Mouse (Mus musculus): ENCODE data around the gene Lypd6b.

Lypd6b gene

DNA sequence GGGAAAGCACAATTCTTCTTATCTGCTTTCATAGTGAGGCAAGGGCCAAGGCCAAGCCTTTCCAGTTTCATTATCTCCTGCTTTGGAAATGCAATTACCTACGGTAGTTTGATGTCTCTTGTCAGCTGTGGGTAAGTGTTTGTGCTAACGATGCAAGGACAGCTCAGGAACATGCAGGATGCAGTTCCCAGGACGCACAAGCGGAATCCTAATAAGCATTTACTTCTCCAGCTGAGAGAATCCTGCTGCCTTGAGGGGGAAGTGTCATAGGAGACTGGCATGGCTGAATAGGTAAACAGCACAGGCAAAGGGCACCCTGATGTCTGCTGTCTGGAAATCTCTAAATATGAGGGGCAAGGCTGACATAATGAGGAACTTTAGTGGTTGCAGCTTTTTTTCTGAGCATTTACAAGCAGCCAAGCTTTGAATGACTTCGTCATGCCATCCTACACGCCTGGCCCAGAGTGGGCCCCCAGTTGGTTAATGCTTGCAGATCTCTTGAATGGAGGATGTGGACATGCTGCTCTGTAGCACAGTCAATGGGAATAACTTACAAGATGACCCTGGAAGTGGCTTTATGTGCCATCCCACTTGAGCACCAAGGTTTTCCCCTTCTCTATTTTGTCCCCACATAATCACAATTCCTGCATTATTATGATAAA is 165.3 kb downstream of the Lypd6b start:
- DNase-seq, result peak; percentile 57

DNA sequence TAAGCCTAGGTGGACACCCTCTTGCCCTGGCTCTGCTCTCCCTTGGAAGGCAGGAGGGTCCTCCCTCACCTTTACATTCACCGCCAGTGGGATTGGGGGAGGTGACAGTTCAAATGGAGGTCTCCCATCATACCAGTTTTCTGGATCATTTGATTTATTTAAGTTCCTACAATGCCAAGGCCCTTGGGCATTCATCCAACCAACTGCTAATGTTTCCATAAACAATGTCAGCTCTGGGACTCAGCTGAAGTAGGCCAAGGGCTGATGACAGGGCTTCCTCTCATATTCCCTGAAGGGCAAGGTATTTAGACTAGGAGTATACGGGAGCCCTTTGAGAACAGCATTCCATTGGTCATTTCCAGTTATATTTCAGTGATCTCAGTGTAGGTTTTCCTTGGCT is 170.0 kb downstream of the Lypd6b start:
- DNase-seq, result peak; percentile 72

DNA sequence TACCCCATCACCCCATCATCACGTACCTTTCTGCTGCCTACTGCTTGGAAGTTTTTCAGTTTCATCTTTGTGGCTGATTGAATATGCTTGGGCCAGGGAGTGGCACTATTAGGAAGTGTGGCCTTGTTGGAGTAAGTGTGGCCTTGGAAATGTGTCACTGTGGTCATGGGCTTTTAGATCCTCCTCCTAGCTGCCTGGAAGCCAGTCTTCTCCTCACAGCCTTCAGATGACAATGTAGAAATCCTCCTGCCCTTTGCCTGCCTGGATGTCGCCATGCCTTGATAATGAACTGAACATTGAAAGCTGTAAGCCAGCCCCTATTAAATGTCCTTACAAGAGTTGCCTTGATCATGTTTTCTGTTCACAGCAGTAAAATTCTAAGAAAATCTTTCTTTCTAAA is 174.5 kb downstream of the Lypd6b start:
- no peak for DNase-seq

DNA sequence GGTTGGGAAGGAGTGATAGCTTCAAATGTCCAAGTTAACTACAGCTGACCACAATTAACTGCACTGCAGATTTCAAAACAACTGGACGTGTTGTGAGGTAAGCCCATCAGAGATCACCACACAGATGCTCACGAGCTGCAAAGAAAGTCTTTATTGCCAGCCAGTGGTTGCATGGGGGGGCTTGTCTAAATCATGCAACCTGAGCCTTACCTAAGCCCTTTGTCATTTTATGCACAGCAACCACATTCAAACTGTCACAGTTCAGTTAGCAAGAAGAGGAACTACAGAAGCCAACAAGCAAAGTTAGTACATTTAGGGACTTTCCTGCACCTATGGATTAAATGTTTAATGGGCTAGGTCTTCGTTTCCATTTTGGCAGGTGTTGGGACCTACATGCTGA is 177.4 kb downstream of the Lypd6b start:
- no peak for DNase-seq

DNA sequence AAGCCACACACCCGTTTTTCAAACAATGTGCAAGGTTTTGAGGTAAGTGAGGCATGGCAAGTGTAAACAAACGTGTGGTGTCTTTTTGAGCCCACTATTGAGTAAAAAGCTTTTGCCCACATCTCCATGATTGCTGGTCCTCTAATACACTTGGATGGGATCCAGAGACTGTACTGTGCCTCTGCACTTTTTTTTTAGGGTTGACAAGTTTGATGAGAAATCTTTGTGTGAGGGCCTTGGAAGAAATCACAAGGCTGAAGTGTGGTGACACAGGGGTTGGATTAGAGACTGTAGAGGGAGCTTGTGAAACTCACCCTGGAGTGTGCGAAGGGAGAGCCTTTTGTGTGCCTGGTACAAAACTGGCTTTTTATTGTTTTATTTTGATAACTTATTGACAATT is 180.3 kb downstream of the Lypd6b start:
- peak; percentile 11 for DNase-seq

DNA sequence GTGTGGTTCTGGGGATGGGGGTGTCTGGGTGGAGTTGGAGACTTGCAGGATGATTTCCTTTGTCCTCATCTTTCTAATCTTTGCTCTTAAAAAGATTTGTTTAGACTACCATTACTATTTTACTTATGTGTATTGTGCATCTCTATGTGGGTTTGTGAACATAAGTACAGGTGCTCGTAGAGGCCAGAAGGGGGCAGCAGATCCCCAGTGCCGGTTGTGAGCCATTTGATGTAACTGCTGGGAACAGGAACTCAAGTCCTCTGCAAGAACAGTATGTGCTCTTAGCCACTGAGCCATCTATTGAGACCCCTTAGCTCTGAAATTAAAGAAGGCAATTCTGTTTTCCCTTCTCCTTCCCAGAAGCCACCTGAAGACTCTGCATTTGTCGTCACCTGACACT is 183.5 kb downstream of the Lypd6b start:
- no peak for DNase-seq

DNA sequence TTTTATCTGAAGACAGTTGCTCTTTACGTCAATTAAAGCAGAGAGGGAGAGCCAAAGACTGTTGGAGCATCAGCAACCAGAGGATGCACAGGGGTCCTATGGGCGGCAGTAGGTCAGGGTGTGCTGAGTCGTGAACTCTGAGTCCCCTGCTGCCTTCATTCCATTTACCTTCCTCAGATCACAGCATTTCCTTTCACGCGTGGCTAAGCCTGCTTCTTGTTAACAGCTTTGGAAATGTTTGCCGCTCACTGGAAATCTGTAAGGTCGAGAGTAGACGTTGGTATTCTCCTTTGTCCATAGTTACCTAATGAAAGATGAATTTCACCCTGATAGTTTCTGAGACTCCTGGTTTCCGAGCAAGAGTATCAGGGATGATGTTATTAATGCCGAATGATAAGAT is 191.1 kb downstream of the Lypd6b start:
- DNase-seq, result peak; percentile 64

DNA sequence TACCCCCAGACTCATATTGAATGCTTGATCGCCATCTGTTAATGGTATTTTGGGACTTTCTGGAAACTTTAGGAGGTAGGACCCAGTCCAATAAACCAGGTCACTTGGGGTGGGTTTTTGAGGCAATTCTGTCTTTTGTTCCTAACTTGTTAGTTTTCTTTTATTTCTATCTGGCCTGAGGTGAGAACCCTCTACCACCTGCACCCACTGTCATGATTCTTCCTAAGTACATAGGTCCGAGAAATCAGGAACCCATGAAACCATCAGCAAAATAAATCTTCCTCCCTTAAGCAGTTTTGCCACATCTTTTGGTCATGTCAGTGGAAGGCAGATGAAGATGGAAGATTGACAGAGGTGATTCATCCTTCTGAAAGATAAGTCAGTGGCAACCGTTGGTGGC is 192.5 kb downstream of the Lypd6b start:
- no peak for DNase-seq

DNA sequence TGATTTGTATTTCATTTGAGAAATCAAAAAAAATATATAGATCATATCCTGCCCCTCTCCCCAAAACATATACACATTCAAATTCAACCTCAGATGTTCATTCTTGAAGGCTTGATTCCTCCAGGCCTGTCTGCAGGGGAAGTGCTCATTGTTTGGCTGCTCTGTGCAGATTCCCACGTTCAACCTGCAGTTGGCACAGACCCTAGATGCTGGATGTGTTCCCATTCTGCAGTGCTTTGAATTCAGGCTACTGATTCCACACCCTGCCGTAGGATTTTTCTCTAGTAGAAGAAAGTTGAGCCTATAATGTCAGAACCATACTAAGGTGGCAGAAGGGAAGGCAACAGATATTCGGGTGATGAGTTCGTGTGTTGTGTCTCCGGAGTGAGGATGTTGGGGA is 195.5 kb downstream of the Lypd6b start:
- DNase-seq, result no peak

DNA sequence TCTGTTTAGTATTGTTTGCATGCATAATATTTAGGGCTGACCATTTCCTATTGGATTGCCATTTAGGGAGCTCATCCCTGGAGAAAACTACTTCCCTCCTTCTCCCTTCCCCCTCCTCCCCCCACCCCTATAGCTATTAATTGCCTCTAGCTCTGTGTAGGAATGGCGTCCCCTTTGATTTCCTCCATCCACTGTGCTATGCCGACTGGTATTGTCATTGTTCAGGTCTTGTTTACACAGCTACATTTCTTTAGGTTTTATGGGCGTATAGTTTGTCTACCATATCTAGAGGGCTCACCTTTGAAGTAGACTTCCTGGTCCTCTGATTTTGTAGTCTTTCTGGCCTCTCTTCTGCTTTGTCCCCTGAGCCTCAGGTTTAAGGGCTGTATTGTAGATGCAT is 197.3 kb downstream of the Lypd6b start:
- no peak for DNase-seq

DNA sequence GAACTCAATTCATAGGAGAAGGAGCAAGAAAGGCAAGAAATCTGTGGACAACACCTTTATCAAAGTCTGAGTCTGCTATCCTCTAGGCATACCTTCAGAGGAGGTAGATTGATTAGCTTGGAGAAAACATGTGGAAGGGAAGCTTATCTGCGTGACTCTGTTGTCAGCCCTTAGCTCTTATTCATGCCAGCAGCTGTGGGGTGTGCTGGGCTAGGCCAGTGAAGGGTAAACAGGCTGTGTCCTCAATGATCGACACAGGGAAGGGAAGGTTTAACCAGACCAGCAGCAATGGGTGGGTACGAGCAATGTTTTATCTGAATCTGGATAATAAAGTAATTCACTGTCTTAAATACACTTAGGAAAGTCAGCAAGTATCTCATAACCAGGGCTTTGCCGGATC is 208.4 kb downstream of the Lypd6b start:
- no peak for DNase-seq

DNA sequence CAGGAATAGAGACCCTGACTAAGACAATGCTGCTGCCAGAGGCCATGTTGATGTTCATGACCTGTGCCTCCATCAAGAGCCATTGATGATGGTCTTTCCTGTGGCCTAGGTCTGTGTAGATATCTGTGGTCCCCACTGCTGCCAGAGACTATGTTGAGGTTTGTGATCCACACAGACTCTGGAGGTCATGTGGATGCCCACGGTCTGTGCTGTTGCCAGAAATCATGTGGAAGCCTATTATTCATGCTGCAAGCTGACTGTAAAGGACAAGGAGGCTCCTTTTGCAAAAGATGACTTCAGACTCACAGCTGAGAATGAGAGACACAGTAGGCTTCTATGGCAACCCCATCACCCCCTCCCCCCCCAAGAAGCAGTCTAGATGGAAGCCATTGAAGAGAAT is 209.7 kb downstream of the Lypd6b start:
- no peak for DNase-seq

All from retina, postnatal 1 day (tissue).